ENCODE assay signal across 9 mouse cellular contexts in the genomic region with DNA sequence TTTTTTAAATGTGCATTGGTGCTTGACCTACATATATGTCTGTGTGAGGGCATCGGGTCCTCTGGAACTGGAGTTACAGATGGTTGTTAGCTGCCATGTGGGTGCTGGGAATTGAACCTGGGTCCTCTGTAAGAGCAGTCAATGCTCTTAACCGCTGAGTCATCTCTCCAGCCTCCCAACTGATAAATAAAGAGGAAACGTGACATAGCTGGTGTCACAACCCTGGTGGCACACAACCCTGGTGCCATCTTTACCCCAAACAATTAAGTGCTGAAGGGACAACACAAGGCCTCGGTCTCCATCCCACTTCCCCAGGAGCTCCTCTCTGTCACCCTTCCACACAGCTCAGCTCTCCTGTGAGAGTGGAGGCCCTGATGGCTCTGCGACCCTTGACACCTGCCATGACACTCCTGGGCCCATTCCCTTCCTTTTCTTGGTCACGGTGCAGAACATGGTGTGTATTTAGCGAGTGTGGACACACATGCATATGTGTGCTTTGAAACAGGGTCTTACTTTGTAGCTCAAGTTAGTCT. TPM values are rescaled to one million over a fixed set of nuclear protein-coding genes. Genes with fewer than 3 reads are reported as not detected.
A peak's percentile ranks its signal among the peaks of the same experiment; 100 is the strongest.
DNase-seq lines count a peak whose midpoint lies in the region; ATAC-seq and TF ChIP-seq lines count a peak whose summit lies in the region.
"Had no signal": no experiment of that assay in that cellular context is flagged by ENCODE, and none has a peak within 500 bp of the region (broad histone marks: within the 10 kb centered on the region; RNA-seq: fewer than 3 reads in every experiment).

No protein-coding gene starts in this region.

- peaks cover 22% of the 10 kb centered on the region for H3K4me1 ChIP-seq in kidney, postnatal 0 days (replicated peaks; ENCODE audit: insufficient read depth, low read length)
- H3K4me1 ChIP-seq in embryonic facial prominence, embryonic 14.5 days (ENCODE audit: control insufficient read depth, insufficient read depth, low read length) = peaks cover 22% of the 10 kb centered on the region
- peaks cover 42% of the 10 kb centered on the region for H3K4me1 ChIP-seq in hindbrain, embryonic 16.5 days (ENCODE audit: control insufficient read depth, insufficient read depth, low read depth, low read length)
- peaks cover 58% of the 10 kb centered on the region for H3K4me1 ChIP-seq in neural tube, embryonic 12.5 days
- peaks cover 21% of the 10 kb centered on the region for H3K4me1 ChIP-seq in thymus, adult 2 months (replicated peaks; ENCODE audit: control insufficient read depth, insufficient read depth, low read length)

- ATAC-seq in kidney, postnatal 0 days (replicated peaks; ENCODE audit: low FRiP score, low read depth) = no peak
- ATAC-seq in embryonic facial prominence, embryonic 14.5 days (ENCODE audit: low read depth) = no peak
- ATAC-seq in hindbrain, embryonic 16.5 days = no peak
- no peak for ATAC-seq in neural tube, embryonic 12.5 days (ENCODE audit: low FRiP score, low read depth)
- ATAC-seq: Patski had no signal

- H3K9me3 ChIP-seq in kidney, postnatal 0 days (replicated peaks; ENCODE audit: low read length) = no peaks in the 10 kb centered on the region
- H3K9me3 ChIP-seq in embryonic facial prominence, embryonic 14.5 days (ENCODE audit: control insufficient read depth, low read length) = no peaks in the 10 kb centered on the region
- H3K9me3 ChIP-seq in hindbrain, embryonic 16.5 days (ENCODE audit: control insufficient read depth, low read length) = no peaks in the 10 kb centered on the region
- H3K9me3 ChIP-seq in neural tube, embryonic 12.5 days = no peaks in the 10 kb centered on the region

- no peak for TF ChIP-seq CTCF in kidney, postnatal 0 days (IDR thresholded peaks at IDR 0.05; ENCODE audit: low read depth)
- TF ChIP-seq CTCF in thymus, adult 2 months (IDR thresholded peaks at IDR 0.05; ENCODE audit: borderline replicate concordance, control insufficient read depth, extremely low read depth, insufficient read depth, low read length, poor library complexity) = no peak

- no peak overlapping the region for H3K9ac ChIP-seq in kidney, postnatal 0 days (ENCODE audit: low read depth, low read length)
- H3K9ac ChIP-seq in embryonic facial prominence, embryonic 14.5 days (ENCODE audit: low read depth, low read length) = no peak overlapping the region
- H3K9ac ChIP-seq in hindbrain, embryonic 16.5 days (ENCODE audit: low read depth, low read length) = peak overlapping the region; percentile 55; the same call in 1 of the 2 replicates
- H3K9ac ChIP-seq in neural tube, embryonic 12.5 days = 0 out of 2 replicates have a peak overlapping the region, but pooled peaks have one; percentile 94

- 94% methylated on average over 7 of the region's 7 CpGs for WGBS in kidney, postnatal 0 days
- 92% methylated on average over 7 of the region's 7 CpGs for WGBS in embryonic facial prominence, embryonic 14.5 days
- WGBS in hindbrain, embryonic 16.5 days = 89% methylated on average over 7 of the region's 7 CpGs
- 93% methylated on average over 7 of the region's 7 CpGs for WGBS in neural tube, embryonic 12.5 days
- WGBS in thymus, adult 2 months = 98% methylated on average over 7 of the region's 7 CpGs

- DNase-seq in kidney, postnatal 0 days (ENCODE audit: low spot score) = no peak
- no peak for DNase-seq in kidney, postnatal 10 days
- no peak for DNase-seq in embryonic facial prominence, embryonic 14.5 days (ENCODE audit: low spot score)
- no peak for DNase-seq in thymus, adult 2 months
- no peak for DNase-seq in urinary bladder, postnatal 4 days (ENCODE audit: low spot score in 2 of 2)
- no peak for DNase-seq in retina, embryonic 14.5 days (ENCODE audit: low spot score)

- H3K4me3 ChIP-seq in kidney, postnatal 0 days (replicated peaks; ENCODE audit: low read depth, low read length) = no peak overlapping the region
- peak overlapping the region; percentile 87 for H3K4me3 ChIP-seq in embryonic facial prominence, embryonic 14.5 days (ENCODE audit: low read depth, low read length)
- peak overlapping the region; percentile 82 for H3K4me3 ChIP-seq in hindbrain, embryonic 16.5 days (ENCODE audit: low read length)
- H3K4me3 ChIP-seq in neural tube, embryonic 12.5 days = peak overlapping the region; percentile 85
- no peak overlapping the region for H3K4me3 ChIP-seq in thymus, adult 2 months (ENCODE audit: control insufficient read depth, insufficient read depth, low read length)

- 0 out of 2 replicates have a peak, but pooled peaks cover 5% of the 10 kb centered on the region for H3K36me3 ChIP-seq in kidney, postnatal 0 days (ENCODE audit: insufficient read depth, low read length)
- H3K36me3 ChIP-seq in embryonic facial prominence, embryonic 14.5 days (ENCODE audit: control insufficient read depth, insufficient read depth, low read length) = peaks cover 19% of the 10 kb centered on the region; the same call in 1 of the 2 replicates
- H3K36me3 ChIP-seq in hindbrain, embryonic 16.5 days (ENCODE audit: control insufficient read depth, insufficient read depth, low read length) = no peaks in the 10 kb centered on the region
- H3K36me3 ChIP-seq in neural tube, embryonic 12.5 days = peaks cover 23% of the 10 kb centered on the region
- no peaks in the 10 kb centered on the region for H3K36me3 ChIP-seq in thymus, adult 2 months (ENCODE audit: control insufficient read depth, insufficient read depth, low read length)

- no peaks in the 10 kb centered on the region for H3K27me3 ChIP-seq in kidney, postnatal 0 days (ENCODE audit: insufficient read depth, low read length)
- no peaks in the 10 kb centered on the region for H3K27me3 ChIP-seq in embryonic facial prominence, embryonic 14.5 days (replicated peaks; ENCODE audit: control insufficient read depth, insufficient read depth, low read length)
- H3K27me3 ChIP-seq in hindbrain, embryonic 16.5 days (replicated peaks; ENCODE audit: control insufficient read depth, insufficient read depth, low read length) = no peaks in the 10 kb centered on the region
- H3K27me3 ChIP-seq in neural tube, embryonic 12.5 days (replicated peaks) = peaks cover 7% of the 10 kb centered on the region
- no peaks in the 10 kb centered on the region; the same call in 1 of the 2 replicates for H3K27me3 ChIP-seq in thymus, adult 2 months (ENCODE audit: control insufficient read depth, insufficient read depth, low read length)
- H3K27me3 ChIP-seq: Patski had no signal

- H3K27ac ChIP-seq in kidney, postnatal 0 days = no peak overlapping the region
- no peak overlapping the region for H3K27ac ChIP-seq in embryonic facial prominence, embryonic 14.5 days (replicated peaks; ENCODE audit: low read depth, low read length)
- no peak overlapping the region for H3K27ac ChIP-seq in hindbrain, embryonic 16.5 days (ENCODE audit: low read depth, low read length)
- no peak overlapping the region for H3K27ac ChIP-seq in neural tube, embryonic 12.5 days
- no peak overlapping the region for H3K27ac ChIP-seq in thymus, adult 2 months (ENCODE audit: control insufficient read depth, insufficient read depth, low read length)

- H3K4me2 ChIP-seq in kidney, postnatal 0 days (ENCODE audit: low read length) = peak overlapping the region; percentile 97
- H3K4me2 ChIP-seq in embryonic facial prominence, embryonic 14.5 days (ENCODE audit: low read depth, low read length) = peak overlapping the region; percentile 94
- peak overlapping the region; percentile 97 for H3K4me2 ChIP-seq in hindbrain, embryonic 16.5 days (ENCODE audit: low read length)
- H3K4me2 ChIP-seq in neural tube, embryonic 12.5 days (replicated peaks) = peak overlapping the region; percentile 95

- TF ChIP-seq POLR2A in thymus, adult 2 months (IDR thresholded peaks at IDR 0.05; ENCODE audit: control insufficient read depth, extremely low read depth, insufficient read depth, low read length, poor library complexity) = no peak

RNA-seq across cellular contexts. Expression of gene Rab11fip3, which starts 2.8 kb away (rescaled TPM):
- 35.3 and 40.2 TPM in 2 replicates for polyA plus RNA-seq in kidney, postnatal 0 days (2015; fragmentation: Nextera tagmentation; extraction: Ambion mirVana)
- 15.8 and 17.7 TPM in 2 replicates for polyA plus RNA-seq in embryonic facial prominence, embryonic 14.5 days (2014; fragmentation: Nextera tagmentation; extraction: Ambion mirVana)
- polyA plus RNA-seq in hindbrain, embryonic 16.5 days (2015; fragmentation: Nextera tagmentation; extraction: Ambion mirVana) = 12.8 and 23.0 TPM in 2 replicates
- polyA plus RNA-seq in neural tube, embryonic 12.5 days (2016; fragmentation: Nextera tagmentation; extraction: Ambion mirVana) = 33.8 and 36.7 TPM in 2 replicates
- 25.2 and 26.2 TPM in 2 replicates for polyA plus RNA-seq in thymus, adult 2 months (2012; rRNA removed)

RNA-seq across cellular contexts. Expression of gene Decr2, which starts 23.6 kb away (rescaled TPM):
- polyA plus RNA-seq in kidney, postnatal 0 days (2015; fragmentation: Nextera tagmentation; extraction: Ambion mirVana) = 44.8 and 47.3 TPM in 2 replicates
- 15.7 and 18.5 TPM in 2 replicates for polyA plus RNA-seq in embryonic facial prominence, embryonic 14.5 days (2014; fragmentation: Nextera tagmentation; extraction: Ambion mirVana)
- polyA plus RNA-seq in hindbrain, embryonic 16.5 days (2015; fragmentation: Nextera tagmentation; extraction: Ambion mirVana) = 45.6 and 45.7 TPM in 2 replicates
- polyA plus RNA-seq in neural tube, embryonic 12.5 days (2016; fragmentation: Nextera tagmentation; extraction: Ambion mirVana) = 28.6 and 30.1 TPM in 2 replicates
- 10.0 and 11.5 TPM in 2 replicates for polyA plus RNA-seq in thymus, adult 2 months (2012; rRNA removed)

RNA-seq across cellular contexts. Expression of gene Nme4, which starts 28.8 kb away (rescaled TPM):
- 56.1 and 57.6 TPM in 2 replicates for polyA plus RNA-seq in kidney, postnatal 0 days (2015; fragmentation: Nextera tagmentation; extraction: Ambion mirVana)
- polyA plus RNA-seq in embryonic facial prominence, embryonic 14.5 days (2014; fragmentation: Nextera tagmentation; extraction: Ambion mirVana) = 77.2 and 92.4 TPM in 2 replicates
- polyA plus RNA-seq in hindbrain, embryonic 16.5 days (2015; fragmentation: Nextera tagmentation; extraction: Ambion mirVana) = 22.9 and 23.2 TPM in 2 replicates
- polyA plus RNA-seq in neural tube, embryonic 12.5 days (2016; fragmentation: Nextera tagmentation; extraction: Ambion mirVana) = 50.8 and 54.4 TPM in 2 replicates
- 30.9 and 33.1 TPM in 2 replicates for polyA plus RNA-seq in thymus, adult 2 months (2012; rRNA removed)

RNA-seq across cellular contexts. Expression of gene Tmem8, which starts 46.5 kb away (rescaled TPM):
- polyA plus RNA-seq in kidney, postnatal 0 days (2015; fragmentation: Nextera tagmentation; extraction: Ambion mirVana) = 13.0 and 14.0 TPM in 2 replicates
- polyA plus RNA-seq in embryonic facial prominence, embryonic 14.5 days (2014; fragmentation: Nextera tagmentation; extraction: Ambion mirVana) = 2.1 and 3.0 TPM in 2 replicates
- 4.0 and 4.2 TPM in 2 replicates for polyA plus RNA-seq in hindbrain, embryonic 16.5 days (2015; fragmentation: Nextera tagmentation; extraction: Ambion mirVana)
- 2.3 and 2.4 TPM in 2 replicates for polyA plus RNA-seq in neural tube, embryonic 12.5 days (2016; fragmentation: Nextera tagmentation; extraction: Ambion mirVana)
- polyA plus RNA-seq in thymus, adult 2 months (2012; rRNA removed) = 38.2 and 43.2 TPM in 2 replicates

RNA-seq across cellular contexts. Expression of gene Mrpl28, which starts 56.7 kb away (rescaled TPM):
- 175 and 192 TPM in 2 replicates for polyA plus RNA-seq in kidney, postnatal 0 days (2015; fragmentation: Nextera tagmentation; extraction: Ambion mirVana)
- polyA plus RNA-seq in embryonic facial prominence, embryonic 14.5 days (2014; fragmentation: Nextera tagmentation; extraction: Ambion mirVana) = 177 and 183 TPM in 2 replicates
- 188 and 195 TPM in 2 replicates for polyA plus RNA-seq in hindbrain, embryonic 16.5 days (2015; fragmentation: Nextera tagmentation; extraction: Ambion mirVana)
- 190 and 200 TPM in 2 replicates for polyA plus RNA-seq in neural tube, embryonic 12.5 days (2016; fragmentation: Nextera tagmentation; extraction: Ambion mirVana)
- polyA plus RNA-seq in thymus, adult 2 months (2012; rRNA removed) = 80.0 and 82.6 TPM in 2 replicates

Comparison
In these comparisons a context has a peak if more than half of its experiments do, and no peak if none do; other contexts are left out.
1. H3K4me3 ChIP-seq: peak in embryonic facial prominence, embryonic 14.5 days (single experiment), hindbrain, embryonic 16.5 days (single experiment) and neural tube, embryonic 12.5 days (single experiment); none in kidney, postnatal 0 days (single experiment) and thymus, adult 2 months (single experiment).
2. H3K9ac ChIP-seq: peak in hindbrain, embryonic 16.5 days (single experiment) and neural tube, embryonic 12.5 days (single experiment); none in kidney, postnatal 0 days (single experiment) and embryonic facial prominence, embryonic 14.5 days (single experiment).
3. Peak in every context shown above with its lines, with median percentiles within 50 percentile points of each other: H3K4me2 ChIP-seq.